Mouse (Mus musculus) liver, adult 2 months (tissue): ENCODE measurements around the gene Gatb.

ENCODE experiments used
- CTCF ChIP-seq: fragments of 200-500 bp; IDR thresholded peaks from 2 replicates; pipeline ENCODE4 v1.5.1; 2011; ENCODE audit warnings: low read depth, low read length, control low read depth
- POLR2A ChIP-seq: fragments of 200-500 bp; IDR thresholded peaks from 2 replicates; pipeline ENCODE4 v1.6.1; 2011; ENCODE audit warnings: low read length, control low read depth; ENCODE audit not compliant: insufficient read depth; ENCODE audit errors: extremely low read depth

DNA sequence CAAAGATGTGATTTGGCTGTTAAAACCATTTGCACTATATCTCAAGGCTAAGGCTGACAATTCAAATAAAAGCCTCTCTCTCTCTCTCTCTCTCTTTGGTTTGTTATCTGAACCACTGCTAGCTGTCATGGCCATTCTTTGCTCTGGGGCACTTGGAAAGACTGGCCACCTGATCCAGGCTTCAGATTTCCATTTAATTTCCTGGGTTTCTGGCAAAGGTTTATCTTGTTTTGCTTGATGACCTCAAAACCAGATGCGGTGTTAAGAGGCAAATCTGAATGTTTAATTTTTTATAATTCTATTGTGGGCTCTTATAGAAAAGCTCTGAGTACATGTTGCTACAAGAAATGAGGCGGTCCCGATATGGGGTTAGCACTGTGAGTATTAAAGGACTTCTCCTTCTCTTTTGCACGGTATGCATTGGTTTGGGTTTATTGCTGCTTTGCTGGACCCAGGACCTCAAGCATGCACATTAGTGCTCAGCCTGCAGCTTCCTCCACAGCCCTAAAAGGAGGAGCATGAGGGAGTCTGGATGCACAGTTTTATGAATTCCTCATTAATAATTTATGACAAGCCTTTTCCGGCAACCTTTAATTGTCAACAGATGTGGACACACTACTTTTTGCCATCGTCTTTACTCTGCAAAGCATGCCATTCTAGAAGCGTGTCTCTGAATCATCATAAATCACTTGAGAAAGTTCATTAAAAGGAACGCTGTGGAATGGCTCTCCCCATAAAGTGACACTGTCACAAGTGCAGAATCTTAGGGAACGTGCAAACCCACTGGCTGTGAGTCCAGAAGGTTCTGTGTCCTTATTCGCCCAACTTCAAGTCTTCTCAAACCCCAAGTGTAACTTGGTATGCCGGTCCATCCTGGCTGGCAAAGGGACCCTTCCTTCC is 38.0 kb upstream of the Gatb start:
- TF ChIP-seq POLR2A (no peak), CTCF (no peak)
